Mouse (Mus musculus) MEL (cell line): ENCODE results near the gene Atxn2l. TPM values are rescaled to one million over a fixed set of nuclear protein-coding genes. Genes with fewer than 3 reads are reported as not detected.

Source experiments
- DNase-seq: peaks from one replicate; pipeline ENCODE4 v3.0.0; 2011; ENCODE audit warnings: low read depth, low spot score
- H3K27ac ChIP-seq: 2 replicates; pipeline ENCODE4 v1.5.1; 2012; ENCODE audit warnings: low read depth, mild to moderate bottlenecking, control low read depth, low read length, moderate library complexity; ENCODE audit not compliant: control insufficient read depth
- H3K27me3 ChIP-seq, 2 experiments: fragments of 150-350 bp in 1 of 2; sonication (generic) in 1 of 2; 2 replicates each; pipeline ENCODE4 v1.6.1; 2012; ENCODE audit warnings: low read length in 2 of 2, mild to moderate bottlenecking in 2 of 2, improper control_type of control experiment in 1 of 2, moderate library complexity in 1 of 2; ENCODE audit not compliant: insufficient read depth in 2 of 2, control insufficient read depth in 1 of 2
- H3K36me3 ChIP-seq, 2 experiments: 2 replicates each; pipeline ENCODE4 v1.6.1; 2012 to 2014; ENCODE audit warnings: low read length in 2 of 2, improper control_type of control experiment in 1 of 2, inconsistent platforms in 1 of 2, mild to moderate bottlenecking in 1 of 2; ENCODE audit not compliant: insufficient read depth in 2 of 2, control insufficient read depth in 1 of 2
- H3K4me1 ChIP-seq, 2 experiments: fragments of 150-350 bp in 1 of 2; sonication (generic) in 1 of 2; 2 replicates each; pipeline ENCODE4 v1.6.1; 2012; ENCODE audit warnings: low read length in 2 of 2, improper control_type of control experiment in 1 of 2, mild to moderate bottlenecking in 1 of 2; ENCODE audit not compliant: insufficient read depth in 2 of 2, control insufficient read depth in 1 of 2
- H3K4me3 ChIP-seq, 2 experiments: fragments of 150-350 bp in 1 of 2; sonication (generic) in 1 of 2; 2 replicates each; pipeline ENCODE4 v1.5.1; 2012; ENCODE audit warnings: low read depth in 2 of 2, low read length in 2 of 2, mild to moderate bottlenecking in 2 of 2, moderate library complexity in 2 of 2, control low read depth in 1 of 2, improper control_type of control experiment in 1 of 2; ENCODE audit not compliant: control insufficient read depth in 1 of 2, insufficient read depth in 1 of 2
- H3K79me2 ChIP-seq: 2 replicates; pipeline ENCODE4 v1.6.1; 2012; ENCODE audit warnings: mild to moderate bottlenecking, low read length, moderate library complexity; ENCODE audit not compliant: control insufficient read depth, poor library complexity, insufficient read depth
- H3K9ac ChIP-seq: 2 replicates; pipeline ENCODE4 v1.6.1; 2012; ENCODE audit warnings: low read depth, mild to moderate bottlenecking, control low read depth, low read length, moderate library complexity; ENCODE audit not compliant: control insufficient read depth, poor library complexity, severe bottlenecking
- H3K9me3 ChIP-seq: fragments of 150-350 bp; sonication (generic); replicated peaks from 2 replicates; pipeline ENCODE4 v1.6.1; 2012; ENCODE audit warnings: mild to moderate bottlenecking, low read length, improper control_type of control experiment, moderate library complexity; ENCODE audit not compliant: insufficient read depth
- CHD1 ChIP-seq: IDR thresholded peaks from 2 replicates; pipeline ENCODE4 v1.6.1; 2012; ENCODE audit warnings: low read depth, mild to moderate bottlenecking, inconsistent platforms, low read length, improper control_type of control experiment
- ETS1 ChIP-seq: IDR thresholded peaks from 2 replicates; pipeline ENCODE4 v1.6.1; 2012; ENCODE audit warnings: low read depth, mild to moderate bottlenecking, inconsistent platforms, low read length, improper control_type of control experiment, moderate library complexity
- MEF2A ChIP-seq: IDR thresholded peaks from 2 replicates; pipeline ENCODE4 v1.6.1; 2014; ENCODE audit warnings: low read depth, mild to moderate bottlenecking, inconsistent platforms, low read length, improper control_type of control experiment; ENCODE audit not compliant: poor library complexity, insufficient replicate concordance, severe bottlenecking; ENCODE audit errors: extremely low read depth
- MXI1 ChIP-seq: IDR thresholded peaks from 2 replicates; pipeline ENCODE4 v1.6.1; 2011; ENCODE audit warnings: mild to moderate bottlenecking, low read depth, low read length, improper control_type of control experiment
- MYB ChIP-seq: IDR thresholded peaks from 2 replicates; pipeline ENCODE4 v1.6.1; 2011; ENCODE audit warnings: mild to moderate bottlenecking, low read depth, low read length, improper control_type of control experiment
- SIN3A ChIP-seq: IDR thresholded peaks from 2 replicates; pipeline ENCODE4 v1.6.1; 2012; ENCODE audit warnings: low read length, improper control_type of control experiment, inconsistent platforms
- TCF12 ChIP-seq: IDR thresholded peaks from 2 replicates; pipeline ENCODE4 v1.6.1; 2014; ENCODE audit warnings: low read depth, mild to moderate bottlenecking, inconsistent platforms, low read length, improper control_type of control experiment, moderate library complexity
- UBTF ChIP-seq: IDR thresholded peaks from 2 replicates; pipeline ENCODE4 v1.6.1; 2012; ENCODE audit warnings: low read depth, mild to moderate bottlenecking, inconsistent platforms, low read length, improper control_type of control experiment, moderate library complexity, borderline replicate concordance; ENCODE audit not compliant: insufficient read depth
- USF1 ChIP-seq: IDR thresholded peaks from 2 replicates; pipeline ENCODE4 v1.6.1; 2014; ENCODE audit warnings: low read depth, mild to moderate bottlenecking, inconsistent platforms, low read length, improper control_type of control experiment, moderate library complexity
- USF2 ChIP-seq, 2 experiments: IDR thresholded peaks; 2 replicates each; pipeline ENCODE4 v1.6.1; 2011 to 2012; ENCODE audit warnings: improper control_type of control experiment in 2 of 2, low read length in 2 of 2, borderline replicate concordance in 1 of 2, inconsistent platforms in 1 of 2, low read depth in 1 of 2, mild to moderate bottlenecking in 1 of 2; ENCODE audit not compliant: insufficient read depth in 1 of 2
- ZC3H11A ChIP-seq: IDR thresholded peaks from 2 replicates; pipeline ENCODE4 v1.6.1; 2012; ENCODE audit warnings: low read depth, mild to moderate bottlenecking, inconsistent platforms, low read length, improper control_type of control experiment
- ZMIZ1 ChIP-seq: IDR thresholded peaks from 2 replicates; pipeline ENCODE4 v1.6.1; 2012; ENCODE audit warnings: low read depth, mild to moderate bottlenecking, inconsistent platforms, low read length, improper control_type of control experiment, moderate library complexity
- polyA plus RNA-seq, 2 experiments: library from polyadenylated mRNA; stranded (reverse) in 1 of 2; unstranded in 1 of 2; fragments of >175 nt in 1 of 2; fragments of >200 nt in 1 of 2; gene quantifications; 2 replicates each; pipeline versions ENCODE4 v1.2.1 to v1.2.4; 2012; ENCODE audit warnings: low replicate concordance in 2 of 2, low read depth in 1 of 2; ENCODE audit not compliant: insufficient read length in 2 of 2, insufficient read depth in 1 of 2, missing spikeins in 1 of 2
- total RNA-seq: library from RNA; depleted of rRNA; stranded (reverse); fragments of 300-350 nt; gene quantifications from 2 replicates; pipeline ENCODE4 v1.2.3, GENCODE M21; 2012

Gene Atxn2l
- total and polyA plus RNA-seq, 3 experiments, result 40.8 to 821 (median 218) TPM

DNA sequence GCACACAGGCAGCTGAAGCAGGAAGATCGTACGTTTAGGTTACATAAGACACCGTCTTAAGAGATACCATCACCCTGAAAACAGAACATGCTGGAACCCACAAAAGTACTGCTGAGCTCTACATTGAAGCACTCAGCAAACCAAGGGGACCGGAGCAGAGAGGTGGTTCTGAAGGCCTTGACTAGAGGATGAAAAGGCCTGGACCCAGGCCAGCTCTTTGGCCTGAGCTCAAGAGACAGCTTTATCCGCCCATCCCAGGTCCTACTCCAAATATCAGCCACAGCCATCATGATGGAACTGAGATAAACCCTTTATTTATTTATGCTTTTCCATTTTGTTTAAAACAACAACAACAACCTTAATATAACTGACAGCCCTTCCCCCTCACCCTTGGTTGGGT is 36.5 kb downstream of the Atxn2l start:
- Histone ChIP-seq H3K9ac (no peak overlapping the region), H3K27ac (peak overlapping the region; percentile 19; the same call in 1 of the 2 replicates), H3K79me2 (no peaks in the 10 kb centered on the region), H3K4me3 (no peak overlapping the region), H3K27me3 (no peaks in the 10 kb centered on the region), H3K4me1 (peaks cover 19 to 43% of the 10 kb centered on the region in 2 experiments), H3K9me3 (no peaks in the 10 kb centered on the region), H3K36me3 (peaks cover 1 to 37% of the 10 kb centered on the region in 2 experiments; a peak in 3 of 4 replicates)
- DNase-seq, result peak; percentile 33
- TF ChIP-seq ETS1 (no peak), SIN3A (0 out of 2 replicates have a peak, but pooled peaks have one; percentile 15), UBTF (no peak), USF1 (no peak), MEF2A (no peak), ZMIZ1 (no peak)

DNA sequence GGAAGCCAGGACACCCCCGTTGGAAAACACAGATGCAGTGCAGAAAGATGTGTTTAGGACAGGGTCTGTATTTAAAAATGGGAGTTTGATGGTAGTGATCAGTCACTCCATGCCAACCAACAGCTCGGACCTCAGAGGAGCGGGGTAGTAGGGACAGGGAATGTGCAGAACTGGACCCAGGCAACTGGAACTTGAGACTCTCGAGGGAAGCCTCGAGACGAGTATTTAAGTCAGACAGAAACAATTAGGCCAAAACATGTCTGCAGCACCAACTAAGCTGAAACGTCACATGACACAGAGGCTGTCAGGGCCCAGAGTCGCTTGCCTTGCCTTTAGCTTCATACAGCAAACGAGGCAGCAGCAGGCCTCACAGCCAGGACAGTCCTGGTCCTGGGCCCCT is 37.1 kb downstream of the Atxn2l start:
- H3K9ac ChIP-seq, result no peak overlapping the region
- H3K4me1 ChIP-seq, result peaks cover 19 to 38% of the 10 kb centered on the region in 2 experiments
- TF ChIP-seq USF2 (IDR thresholded peaks at IDR 0.05; ENCODE audit: borderline replicate concordance in 1 of 2, insufficient read depth in 1 of 2, low read depth in 1 of 2, low read length in 2 of 2) (no peak), CHD1 (no peak), MXI1 (no peak), TCF12 (no peak), ZC3H11A (no peak), USF1 (peak; percentile 45; the same call in 1 of the 2 replicates), MYB (no peak), UBTF (no peak)
- H3K4me3 ChIP-seq, result no peak overlapping the region
- peaks cover 1 to 34% of the 10 kb centered on the region in 2 experiments; a peak in 3 of 4 replicates for H3K36me3 ChIP-seq
- no peaks in the 10 kb centered on the region for H3K27me3 ChIP-seq
- no peak overlapping the region for H3K27ac ChIP-seq
- no peaks in the 10 kb centered on the region for H3K9me3 ChIP-seq
- DNase-seq, result no peak
- H3K79me2 ChIP-seq, result no peaks in the 10 kb centered on the region
